Mouse (Mus musculus) gastrocnemius, adult 2 months (tissue): ENCODE measurements at regions not wholly inside any gene's neighbourhood (a gene's known extent, or its start where the extent isn't known, plus 50 kb on each side); places are given as distances from the start of the nearest gene placed in this dataset.

ENCODE experiments used
- DNase-seq: peaks from one replicate; pipeline ENCODE4 v3.0.0; 2022
- H3K27ac ChIP-seq: fragments of 200-600 bp; 2 replicates; pipeline ENCODE4 v1.8.1; 2022; ENCODE audit warnings: mild to moderate bottlenecking
- H3K4me3 ChIP-seq: fragments of 200-600 bp; 2 replicates; pipeline ENCODE4 v1.8.1; 2022; ENCODE audit warnings: mild to moderate bottlenecking, moderate library complexity
- CTCF ChIP-seq: fragments of 200-600 bp; IDR thresholded peaks from 2 replicates; pipeline ENCODE4 v1.8.1; 2022; ENCODE audit warnings: antibody characterized with exemption, mild to moderate bottlenecking, moderate library complexity
- intact Hi-C: fragments of 180-260 bp; cut with DNase I; formaldehyde crosslinking; loops from one replicate; pipeline ENCODE4 v1.15.1; 2025

- intact Hi-C loops = no loop called here
- Histone ChIP-seq H3K4me3 (no peak overlapping the region), H3K27ac (no peak overlapping the region)
- DNase-seq = no peak
- TF ChIP-seq CTCF = no peak
Observed at GRCm38 (mm10) chr2:46370949-46371348, 1253.8 kb upstream of the Zeb2 start.

- DNase-seq = no peak
- H3K4me3 ChIP-seq = no peak overlapping the region
- no peak for TF ChIP-seq CTCF
- intact Hi-C loops = no loop called here
- no peak overlapping the region for H3K27ac ChIP-seq
Observed at GRCm38 (mm10) chr2:46368882-46369281, 1251.7 kb upstream of the Zeb2 start.

- no peak for DNase-seq
- intact Hi-C loops = no loop called here
- H3K27ac ChIP-seq = no peak overlapping the region
- TF ChIP-seq CTCF = no peak
- H3K4me3 ChIP-seq = no peak overlapping the region
Observed at GRCm38 (mm10) chr2:46366135-46366485, 1248.9 kb upstream of the Zeb2 start.

GRCm38 (mm10) chr2:46365428-46366134 is 1248.4 kb upstream of the Zeb2 start:
- no peak for TF ChIP-seq CTCF
- intact Hi-C loops = no loop called here
- Histone ChIP-seq H3K27ac (no peak overlapping the region), H3K4me3 (no peak overlapping the region)
- no peak for DNase-seq

- intact Hi-C loops = no loop called here
- DNase-seq = no peak
- H3K27ac ChIP-seq = no peak overlapping the region
- H3K4me3 ChIP-seq = no peak overlapping the region
- TF ChIP-seq CTCF = no peak
Observed at GRCm38 (mm10) chr2:46360049-46360712, 1243.0 kb upstream of the Zeb2 start.

GRCm38 (mm10) chr2:46358225-46358624 is 1241.0 kb upstream of the Zeb2 start:
- intact Hi-C loops = no loop called here
- no peak for TF ChIP-seq CTCF
- H3K27ac ChIP-seq = no peak overlapping the region
- no peak for DNase-seq
- no peak overlapping the region for H3K4me3 ChIP-seq

- no peak overlapping the region for H3K4me3 ChIP-seq
- TF ChIP-seq CTCF = no peak
- no peak for DNase-seq
- H3K27ac ChIP-seq = no peak overlapping the region
- intact Hi-C loops = no loop called here
Observed at GRCm38 (mm10) chr2:46356651-46357050, 1239.5 kb upstream of the Zeb2 start.

GRCm38 (mm10) chr2:46340694-46341093 is 1223.5 kb upstream of the Zeb2 start:
- TF ChIP-seq CTCF = no peak
- H3K4me3 ChIP-seq = no peak overlapping the region
- DNase-seq = no peak
- intact Hi-C loops = no loop called here
- H3K27ac ChIP-seq = no peak overlapping the region

GRCm38 (mm10) chr2:46316666-46317065 is 1199.5 kb upstream of the Zeb2 start:
- no peak for DNase-seq
- H3K4me3 ChIP-seq = no peak overlapping the region
- no peak overlapping the region for H3K27ac ChIP-seq
- intact Hi-C loops = no loop called here
- no peak for TF ChIP-seq CTCF

GRCm38 (mm10) chr2:46315243-46315642 is 1198.0 kb upstream of the Zeb2 start:
- intact Hi-C loops = no loop called here
- no peak overlapping the region for H3K27ac ChIP-seq

GRCm38 (mm10) chr2:46307582-46308153 is 1190.5 kb upstream of the Zeb2 start:
- TF ChIP-seq CTCF = no peak
- Histone ChIP-seq H3K27ac (no peak overlapping the region), H3K4me3 (no peak overlapping the region)
- intact Hi-C loops = no loop called here
- no peak for DNase-seq

More at GRCm38 (mm10) chr2:46315243-46315642, 1198.0 kb upstream of the Zeb2 start:
- no peak for DNase-seq
- no peak for TF ChIP-seq CTCF
- H3K4me3 ChIP-seq = no peak overlapping the region

GRCm38 (mm10) chr2:46302627-46303026 is 1185.4 kb upstream of the Zeb2 start:
- TF ChIP-seq CTCF = no peak
- DNase-seq = no peak
- Histone ChIP-seq H3K4me3 (no peak overlapping the region), H3K27ac (no peak overlapping the region)
- intact Hi-C loops = no loop called here

- Histone ChIP-seq H3K4me3 (no peak overlapping the region), H3K27ac (no peak overlapping the region)
- no peak for DNase-seq
- intact Hi-C loops = no loop called here
- no peak for TF ChIP-seq CTCF
Observed at GRCm38 (mm10) chr2:46297274-46297843, 1180.2 kb upstream of the Zeb2 start.
